Mouse (Mus musculus): ENCODE results near the gene Il4ra.

Gene Il4ra

GRCm38 (mm10) chr7:125600612-125601279 lies 48.8 kb downstream of the Il4ra start:
- DNase-seq (ENCODE audit: low spot score) = no peak

DNA sequence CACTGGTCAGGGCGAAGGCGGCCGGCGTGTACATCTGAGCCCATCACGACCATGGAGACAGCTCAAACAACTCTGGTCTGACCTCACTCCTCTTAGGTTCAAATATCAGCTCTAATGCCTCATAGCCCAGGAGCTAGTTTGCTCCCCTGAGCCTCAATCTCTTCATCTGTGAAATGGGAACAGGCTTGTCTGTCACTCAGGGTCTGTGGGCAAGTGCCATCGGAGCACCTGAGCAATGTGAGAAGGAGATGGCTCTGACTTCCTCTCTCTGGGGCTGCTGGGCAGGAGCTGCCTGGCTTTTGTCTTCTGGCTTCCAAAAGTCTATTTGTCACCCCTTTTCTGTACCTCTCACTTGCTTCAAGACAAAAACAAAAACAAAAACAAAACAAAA lies 49.4 kb downstream of the Il4ra start:
- DNase-seq (ENCODE audit: low spot score) = no peak

GRCm38 (mm10) chr7:125601821-125602448 lies 50.0 kb downstream of the Il4ra start:
- no peak for DNase-seq (ENCODE audit: low spot score)

- DNase-seq (ENCODE audit: low spot score) = no peak
Measured at GRCm38 (mm10) chr7:125603185-125603631, 51.3 kb downstream of the Il4ra start, which contains the start of gene Il21r. Gene Il21r, plus strand, starts transcription at chr7:125603429.

DNA sequence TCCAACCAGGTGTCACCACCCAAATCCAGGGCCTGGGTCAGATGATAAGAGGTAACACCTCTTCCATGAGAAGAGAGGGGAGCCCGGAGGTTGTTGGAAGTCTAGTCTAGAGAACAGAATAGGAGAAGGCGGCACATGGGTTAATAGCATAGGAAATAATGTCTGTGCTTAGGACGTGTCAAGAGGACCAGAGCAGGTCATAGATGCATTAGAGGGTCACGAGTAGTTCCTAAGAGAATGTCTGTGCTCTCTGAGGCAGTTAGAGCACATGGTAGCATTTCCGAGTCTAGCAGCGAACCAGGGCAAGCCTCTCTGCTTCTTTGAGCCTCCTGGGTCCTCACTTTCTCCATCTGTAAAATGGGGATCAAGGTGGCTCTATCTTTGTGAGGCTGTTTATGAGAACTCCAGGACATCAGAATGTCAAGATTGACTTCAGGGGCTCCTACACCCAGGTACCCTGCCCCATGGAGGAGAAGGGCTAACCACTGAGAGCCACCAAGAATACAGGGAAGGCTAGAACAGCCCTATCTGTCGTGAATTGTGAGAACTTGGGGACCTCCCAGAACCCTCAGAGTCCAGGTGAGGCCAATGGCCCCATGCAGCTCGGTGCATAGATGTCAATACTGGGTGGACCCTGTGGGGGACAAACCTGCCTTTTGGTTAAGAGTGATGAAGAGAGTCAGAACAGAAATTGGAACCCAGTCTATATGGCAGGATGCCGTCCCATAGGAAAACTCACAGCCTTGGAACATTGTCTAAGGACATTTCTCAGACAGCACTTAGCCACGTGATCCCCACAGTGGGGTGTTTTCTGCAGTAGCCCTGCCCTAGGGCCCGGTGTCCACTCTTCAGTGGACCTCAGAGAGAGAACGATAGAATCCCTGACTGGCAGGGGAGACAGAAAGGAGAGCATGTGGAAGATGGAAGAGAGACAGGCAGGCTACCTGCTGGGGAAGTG lies 52.7 kb downstream of the Il4ra start:
- no peak for DNase-seq (ENCODE audit: low spot score)

- no peak for DNase-seq (ENCODE audit: low spot score)
Measured at GRCm38 (mm10) chr7:125605725-125606139, 53.8 kb downstream of the Il4ra start.

DNA sequence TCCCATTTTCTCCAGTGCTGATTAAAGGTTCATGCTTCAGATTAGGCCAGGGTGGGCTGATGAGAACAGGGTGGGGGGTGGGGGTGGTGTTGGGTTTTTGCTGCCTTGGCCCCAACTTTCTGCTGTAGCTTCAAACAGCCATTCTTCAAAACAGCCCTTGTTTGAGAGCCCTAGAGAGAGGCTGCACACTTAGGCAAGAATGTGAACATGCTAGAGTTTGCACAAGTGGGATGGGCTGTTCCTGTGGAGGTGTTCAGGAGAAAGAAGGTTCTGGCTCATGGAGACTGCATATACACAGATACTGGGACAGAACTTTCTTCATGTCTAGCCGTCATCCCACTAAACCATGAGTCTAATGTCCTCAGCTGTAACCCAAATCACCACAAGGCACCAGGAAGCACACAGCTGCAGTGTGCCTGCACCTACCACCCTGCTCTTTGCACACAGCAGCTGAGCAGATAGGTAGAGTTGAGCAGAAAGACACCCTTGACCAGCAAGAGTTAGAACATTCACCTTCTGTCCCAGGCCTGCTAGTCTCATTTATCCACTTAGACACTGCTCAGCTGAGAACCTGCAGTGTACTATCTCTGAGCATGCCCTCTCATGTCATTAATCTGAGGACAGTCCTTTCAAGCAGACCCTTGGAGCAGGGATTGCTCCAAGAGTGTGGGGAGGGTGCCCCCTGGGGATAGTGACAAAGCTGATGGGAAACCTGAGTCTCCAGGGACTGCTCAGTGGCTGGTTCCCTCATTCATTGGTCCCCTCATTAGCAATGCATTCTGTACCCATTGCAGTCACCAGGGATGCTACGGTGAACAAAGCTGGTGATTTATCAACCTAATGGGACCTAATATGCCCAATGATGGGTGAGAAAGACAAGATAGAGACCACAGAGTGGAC lies 54.6 kb downstream of the Il4ra start:
- DNase-seq (ENCODE audit: low spot score) = no peak

DNA sequence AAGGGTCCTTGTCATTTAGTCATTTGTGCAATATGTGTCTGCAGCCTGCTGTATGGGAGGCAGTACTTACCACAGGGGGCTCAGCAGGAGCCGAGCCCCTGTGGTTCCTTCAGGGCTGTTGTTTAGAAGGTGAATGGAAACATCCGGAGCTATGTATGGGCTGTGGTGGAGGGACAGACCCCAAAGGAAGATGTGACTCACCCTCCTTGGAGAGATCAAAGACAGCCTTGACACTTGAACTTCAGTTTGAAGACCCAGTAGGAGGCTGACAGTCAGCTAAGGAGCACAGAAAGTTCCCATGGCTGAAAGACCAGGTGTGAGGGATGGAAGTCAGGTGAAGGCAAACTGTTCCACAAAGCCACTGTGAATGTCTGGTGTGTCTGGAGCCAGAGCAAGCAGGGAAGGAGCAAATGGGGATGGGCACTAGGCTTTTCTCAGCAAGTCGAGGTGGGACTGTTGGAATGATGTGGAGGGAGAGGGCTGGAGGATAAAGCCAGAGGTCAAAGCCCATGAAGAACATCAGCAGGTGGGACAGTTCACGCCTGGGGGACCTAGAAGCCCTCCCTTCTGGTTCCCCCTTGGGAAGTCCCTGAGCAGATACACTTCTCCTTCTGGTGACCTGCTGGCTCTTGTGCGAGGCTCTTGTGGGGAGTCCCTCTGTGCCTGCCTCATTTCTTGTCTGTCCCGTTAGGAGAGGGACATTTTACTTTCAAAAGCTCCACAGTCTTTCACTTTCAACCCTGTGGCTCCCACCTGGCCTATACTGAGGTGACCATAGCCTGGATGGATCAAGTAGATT lies 55.7 kb downstream of the Il4ra start:
- no peak for DNase-seq (ENCODE audit: low spot score)

GRCm38 (mm10) chr7:125608183-125608688 lies 56.3 kb downstream of the Il4ra start:
- no peak for DNase-seq (ENCODE audit: low spot score)

- no peak for DNase-seq (ENCODE audit: low spot score)
Measured at GRCm38 (mm10) chr7:125613579-125613978, 61.7 kb downstream of the Il4ra start.

- no peak for DNase-seq (ENCODE audit: low spot score)
Measured at GRCm38 (mm10) chr7:125615453-125615852, 63.5 kb downstream of the Il4ra start.

GRCm38 (mm10) chr7:125618016-125618415 lies 66.1 kb downstream of the Il4ra start:
- DNase-seq (ENCODE audit: low spot score) = no peak

DNA sequence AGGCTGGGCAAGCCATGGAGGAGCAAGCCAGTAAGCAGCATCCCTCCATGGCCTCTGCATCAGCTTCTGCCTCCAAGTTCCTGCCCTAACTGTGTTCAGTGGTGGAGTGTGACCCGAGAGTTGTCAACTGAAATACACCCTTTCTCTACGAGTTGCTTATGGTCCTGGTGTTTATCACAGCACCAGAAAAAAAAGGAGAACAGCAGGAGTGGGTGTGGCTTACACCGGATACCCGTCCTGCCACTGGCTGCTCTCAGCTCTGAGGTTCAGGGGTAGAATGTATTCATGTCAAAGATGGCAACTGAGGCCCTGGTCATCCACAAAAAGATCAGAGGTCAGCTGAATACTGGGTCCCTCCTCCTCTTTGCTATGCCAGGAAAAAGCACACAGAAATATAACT lies 68.2 kb downstream of the Il4ra start:
- no peak for DNase-seq (ENCODE audit: low spot score)

DNA sequence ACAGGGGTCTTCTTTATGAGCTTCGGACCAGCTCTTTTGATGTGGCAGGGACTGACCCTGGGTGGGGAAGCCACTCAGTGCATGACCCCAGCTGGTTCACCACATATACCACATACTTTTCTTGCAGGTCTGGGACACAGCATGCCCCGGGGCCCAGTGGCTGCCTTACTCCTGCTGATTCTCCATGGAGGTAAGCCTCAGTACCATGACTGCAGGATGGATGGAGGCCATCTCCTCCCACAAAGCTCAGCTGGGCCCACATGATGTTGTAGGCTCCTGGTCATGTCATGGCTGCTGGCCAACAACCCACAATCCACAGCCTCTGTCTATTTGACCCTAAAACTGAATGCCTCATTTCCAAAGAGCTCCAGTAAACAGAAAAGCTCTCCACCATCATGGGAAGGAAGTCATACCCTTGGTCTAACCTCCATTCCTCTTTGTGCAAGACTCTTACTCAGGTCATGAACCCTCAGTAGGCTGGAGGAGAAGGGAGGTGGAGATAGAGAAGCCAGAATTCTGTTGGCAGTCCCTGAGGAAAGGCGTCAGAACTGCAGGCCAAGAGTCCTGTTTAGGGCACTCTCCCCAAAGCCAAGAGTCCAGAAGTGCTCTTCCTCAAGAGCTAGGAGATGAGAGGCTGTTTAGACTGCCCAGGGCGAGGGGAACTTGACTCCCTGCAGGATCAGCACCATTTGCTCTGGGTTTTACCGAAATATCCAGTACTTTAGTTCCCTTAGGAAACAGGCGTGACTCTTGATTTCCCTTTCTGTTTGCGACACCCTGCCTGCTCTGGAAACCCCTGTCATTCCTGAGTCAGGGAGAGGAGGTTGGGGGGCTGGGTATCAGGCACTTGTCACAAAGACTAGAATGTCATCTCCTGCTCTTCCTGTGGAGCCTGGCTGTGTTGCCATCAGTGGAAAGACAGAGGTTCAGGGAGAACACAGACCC lies 71.1 kb downstream of the Il4ra start:
- peak; percentile 15 for DNase-seq (ENCODE audit: low spot score)

GRCm38 (mm10) chr7:125625219-125625618 lies 73.3 kb downstream of the Il4ra start:
- no peak for DNase-seq (ENCODE audit: low spot score)

GRCm38 (mm10) chr7:125625829-125626228 lies 73.9 kb downstream of the Il4ra start:
- DNase-seq (ENCODE audit: low spot score) = no peak
